Mouse (Mus musculus): ENCODE data around the gene Cntnap2.
A peak's percentile ranks its signal among the peaks of the same experiment; 100 is the strongest.
"Not testable (repeated sequence)": the region's sequence is repeated elsewhere in the genome, so short reads cannot be mapped to it uniquely, and the experiment has no call there.

Gene Cntnap2

GRCm38 (mm10) chr6:47239376-47239921 lies 2180.3 kb downstream of the Cntnap2 start:
- no peak for DNase-seq (ENCODE audit: low read depth, low spot score)

- DNase-seq (ENCODE audit: low read depth, low spot score) = no peak
Measured at GRCm38 (mm10) chr6:47241379-47241778, 2182.2 kb downstream of the Cntnap2 start.

GRCm38 (mm10) chr6:47243863-47244606 lies 2184.9 kb downstream of the Cntnap2 start:
- peak; percentile 94 for DNase-seq (ENCODE audit: low read depth, low spot score)

GRCm38 (mm10) chr6:47244642-47245041 lies 2185.5 kb downstream of the Cntnap2 start:
- DNase-seq (ENCODE audit: low read depth, low spot score) = no peak

GRCm38 (mm10) chr6:47255270-47255669 lies 2196.1 kb downstream of the Cntnap2 start:
- DNase-seq (ENCODE audit: low read depth, low spot score) = no peak

GRCm38 (mm10) chr6:47256227-47256887 lies 2197.2 kb downstream of the Cntnap2 start:
- no peak for DNase-seq (ENCODE audit: low read depth, low spot score)

GRCm38 (mm10) chr6:47256918-47257506 lies 2197.9 kb downstream of the Cntnap2 start:
- DNase-seq (ENCODE audit: low read depth, low spot score) = peak; percentile 81

- no peak for DNase-seq (ENCODE audit: low read depth, low spot score)
Measured at GRCm38 (mm10) chr6:47259626-47260114, 2200.5 kb downstream of the Cntnap2 start.

GRCm38 (mm10) chr6:47267236-47267635 lies 2208.1 kb downstream of the Cntnap2 start:
- DNase-seq (ENCODE audit: low read depth, low spot score) = no peak

- no peak for DNase-seq (ENCODE audit: low read depth, low spot score)
Measured at GRCm38 (mm10) chr6:47269455-47269854, 2210.3 kb downstream of the Cntnap2 start.

GRCm38 (mm10) chr6:47271576-47271975 lies 2212.4 kb downstream of the Cntnap2 start:
- DNase-seq (ENCODE audit: low read depth, low spot score) = no peak

GRCm38 (mm10) chr6:47272606-47273575 lies 2213.7 kb downstream of the Cntnap2 start:
- DNase-seq (ENCODE audit: low read depth, low spot score) = no peak

- no peak for DNase-seq (ENCODE audit: low read depth, low spot score)
Measured at GRCm38 (mm10) chr6:47275065-47275464, 2215.9 kb downstream of the Cntnap2 start.

GRCm38 (mm10) chr6:47279183-47279582 lies 2220.0 kb downstream of the Cntnap2 start:
- peak; percentile 68 for DNase-seq (ENCODE audit: low read depth, low spot score)

- no peak for DNase-seq (ENCODE audit: low read depth, low spot score)
Measured at GRCm38 (mm10) chr6:47281584-47281983, 2222.4 kb downstream of the Cntnap2 start.

GRCm38 (mm10) chr6:47284794-47285193 lies 2225.6 kb downstream of the Cntnap2 start:
- DNase-seq (ENCODE audit: low read depth, low spot score) = no peak

- DNase-seq (ENCODE audit: low read depth, low spot score) = no peak
Measured at GRCm38 (mm10) chr6:47285742-47286141, 2226.6 kb downstream of the Cntnap2 start.

GRCm38 (mm10) chr6:47286247-47286967 lies 2227.2 kb downstream of the Cntnap2 start:
- not testable (repeated sequence) for DNase-seq (ENCODE audit: low read depth, low spot score)

GRCm38 (mm10) chr6:47287722-47288121 lies 2228.6 kb downstream of the Cntnap2 start:
- DNase-seq (ENCODE audit: low read depth, low spot score) = no peak

GRCm38 (mm10) chr6:47291973-47292372 lies 2232.8 kb downstream of the Cntnap2 start:
- no peak for DNase-seq (ENCODE audit: low read depth, low spot score)

Data from forelimb bud, embryonic 11.5 days (tissue).